Mouse (Mus musculus) natural killer cell, adult 2 months (primary cell): ENCODE results near the gene Haghl.
A peak's percentile ranks its signal among the peaks of the same experiment; 100 is the strongest.
"Not testable (repeated sequence)": the region's sequence is repeated elsewhere in the genome, so short reads cannot be mapped to it uniquely, and the experiment has no call there.

Experiments
- DNase-seq, 2 experiments: peaks; one replicate each; pipeline ENCODE4 v3.0.0; 2022; ENCODE audit warnings: low spot score in 2 of 2

Gene Haghl

DNA sequence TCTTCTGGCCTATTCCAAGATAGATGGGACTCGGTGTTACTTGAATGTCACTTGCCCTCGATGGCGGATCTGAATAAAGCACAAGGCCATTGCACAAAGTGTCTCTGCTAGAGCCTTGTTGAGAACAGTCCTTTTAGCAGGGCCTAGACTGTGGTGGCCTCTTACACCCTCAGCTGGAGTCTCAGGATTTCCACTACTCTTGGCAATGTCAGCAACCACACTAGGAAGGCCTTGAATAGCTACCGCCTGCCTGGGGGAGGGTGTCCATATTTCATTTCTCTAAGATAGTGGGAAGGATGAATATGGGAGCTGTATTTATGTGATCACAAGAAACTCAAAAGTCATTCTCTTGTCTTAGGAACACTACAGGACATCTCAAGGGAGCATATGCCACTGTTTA lies 37.2 kb downstream of the Haghl start:
- DNase-seq, result no peak

DNA sequence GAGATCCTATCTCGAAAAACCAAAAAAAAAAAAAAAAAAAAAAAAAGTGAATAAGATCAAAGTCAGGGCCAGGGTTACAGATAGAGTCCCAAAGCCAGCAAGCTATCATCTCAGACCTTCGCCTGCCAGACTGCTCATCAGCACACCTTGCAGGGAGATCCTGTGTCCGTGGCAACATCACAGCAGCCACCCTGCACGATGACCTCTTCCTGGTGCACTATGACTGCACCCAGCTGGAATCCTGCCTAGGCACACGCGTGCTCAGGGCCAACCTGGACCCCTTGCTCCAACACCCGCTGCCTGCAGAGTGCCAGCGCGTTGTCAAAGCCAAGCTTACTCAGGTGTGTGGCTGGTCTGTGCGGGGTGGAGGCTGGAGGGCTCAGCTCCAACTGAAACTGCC lies 41.2 kb downstream of the Haghl start:
- DNase-seq, result no peak

DNA sequence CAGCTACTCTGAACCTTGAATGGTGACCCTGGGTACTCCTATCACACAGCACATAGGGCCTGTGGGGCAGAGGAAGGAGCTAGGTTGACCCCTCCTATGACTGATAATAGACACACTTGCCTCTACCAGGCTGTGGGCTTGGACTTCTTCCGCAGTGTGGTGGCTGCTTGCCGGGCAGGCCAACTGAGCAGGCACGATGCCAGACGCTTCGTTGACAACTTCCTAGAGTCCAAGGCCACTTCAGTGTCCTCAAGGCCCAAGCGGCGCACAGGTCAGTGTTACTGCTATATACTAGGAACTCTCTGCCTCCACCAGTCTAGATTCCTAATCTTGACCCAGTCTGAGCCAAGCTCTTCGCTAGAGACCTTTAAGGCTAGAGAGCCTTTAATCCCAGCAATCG lies 41.6 kb downstream of the Haghl start:
- no peak for DNase-seq

DNA sequence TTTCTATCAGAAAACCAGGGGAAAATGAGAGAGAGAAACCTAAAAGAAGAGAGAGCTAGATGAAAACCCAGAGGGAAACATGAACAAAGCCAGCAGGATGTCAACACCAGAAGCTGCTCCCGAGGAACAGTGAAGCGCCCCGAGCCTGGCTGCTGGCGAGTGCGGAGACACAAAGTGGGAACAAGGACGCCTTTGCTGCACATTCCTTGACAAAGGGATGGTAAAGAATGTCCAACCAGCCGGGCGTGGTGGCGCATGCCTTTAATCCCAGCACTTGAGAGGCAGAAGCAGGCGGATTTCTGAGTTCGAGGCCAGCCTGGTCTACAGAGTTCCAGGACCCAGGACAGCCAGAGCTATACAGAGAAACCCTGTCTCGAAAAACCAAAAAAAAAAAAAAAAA lies 44.0 kb downstream of the Haghl start:
- DNase-seq, result not testable (repeated sequence)

DNA sequence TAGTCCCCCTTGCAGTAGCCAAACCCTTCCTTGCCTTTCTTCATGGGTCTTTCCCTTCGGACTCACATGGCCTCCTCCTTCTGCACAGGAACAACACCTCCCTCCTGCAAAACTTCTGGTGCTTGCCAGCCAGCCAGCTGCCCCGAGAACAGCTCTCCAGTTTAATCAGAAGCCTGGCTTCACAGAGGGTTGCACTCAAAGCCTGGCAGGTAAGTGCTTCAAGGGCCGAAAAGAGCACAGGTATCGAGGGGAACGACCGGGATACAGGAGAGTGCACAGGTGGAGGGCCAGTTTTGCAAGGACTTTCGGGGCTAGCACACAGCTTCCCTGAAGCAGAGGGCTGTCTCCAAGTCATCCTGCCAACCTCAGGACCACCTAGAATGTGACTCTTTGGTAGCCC lies 46.6 kb downstream of the Haghl start:
- no peak for DNase-seq

DNA sequence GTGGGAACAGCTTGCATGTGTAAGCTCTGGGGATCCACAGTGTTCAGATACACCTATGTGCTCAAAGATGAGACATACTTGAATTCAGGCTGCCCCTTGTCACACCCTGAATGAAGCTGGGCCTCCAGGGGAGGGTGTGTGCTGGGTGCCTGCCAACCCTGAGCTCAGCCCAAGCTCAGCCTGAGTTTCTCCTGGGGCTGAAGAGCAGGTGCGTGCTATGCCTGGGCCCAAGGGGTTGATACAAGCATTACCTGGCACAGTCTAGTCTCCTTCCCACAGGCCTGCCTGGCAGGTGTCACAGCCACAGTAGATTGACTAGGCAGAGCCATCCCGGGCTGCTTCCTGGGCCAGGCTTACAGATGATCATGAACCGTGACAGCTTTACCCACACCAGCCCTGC lies 49.7 kb downstream of the Haghl start, which contains the start of gene Mslnl:
TSS of gene Mslnl (plus strand) at position 298 of the 400 bp plus-strand sequence.
- no peak for DNase-seq

DNA sequence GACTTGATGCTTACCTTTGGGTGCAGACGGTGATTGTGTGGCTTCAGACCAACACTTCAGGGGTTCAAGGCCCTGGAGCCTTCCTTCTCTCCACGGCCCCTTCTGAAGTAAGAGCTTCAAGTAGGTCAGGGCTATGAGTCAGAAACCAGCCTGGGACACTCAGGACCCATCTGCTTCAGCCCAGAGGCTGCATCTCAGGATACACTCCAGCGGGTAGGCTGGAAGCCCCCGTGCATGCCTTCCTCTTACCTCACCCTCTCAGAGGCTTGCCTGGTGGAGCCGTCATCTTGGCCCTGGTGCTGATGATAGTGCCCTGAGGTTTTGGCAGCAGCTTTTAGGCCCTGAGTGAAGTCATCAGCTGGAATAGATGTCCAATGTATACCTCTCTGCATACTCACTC lies 50.2 kb downstream of the Haghl start:
- DNase-seq, result no peak

DNA sequence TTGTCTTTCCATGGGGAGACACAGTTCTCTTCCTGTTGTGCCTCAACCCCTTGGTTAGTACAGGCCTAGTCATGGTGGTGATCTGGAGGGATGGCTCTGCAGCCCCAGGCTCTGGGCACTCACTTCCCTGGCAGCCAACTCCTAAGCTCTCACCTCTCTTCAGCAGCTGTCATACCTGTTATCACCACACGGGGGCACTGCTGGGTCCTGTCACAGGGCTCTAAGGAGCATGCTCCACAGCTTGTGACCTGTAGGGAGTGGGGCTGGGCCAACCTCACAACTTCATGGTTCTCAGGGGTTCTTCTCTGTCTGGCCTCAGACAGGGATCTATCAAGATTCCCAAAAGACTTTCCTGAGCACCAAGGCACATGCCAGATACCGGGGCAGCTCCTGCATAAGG lies 53.4 kb downstream of the Haghl start:
- peak; percentile 69 to 78 for DNase-seq
